Mouse (Mus musculus): Measurements from ENCODE around the gene Rassf2. TPM values are rescaled to one million over a fixed set of nuclear protein-coding genes. Genes with fewer than 3 reads are reported as not detected.

The Rassf2 gene
- polyA plus RNA-seq, 1 experiment from 2014 or later = 3.2 TPM

- CTCF ChIA-PET = interaction anchor here (1.3 kb wide), 1 partner anchor 12 kb away, joined by 4 read pairs; no protein-coding TSS in a partner anchor
- POLR2A ChIA-PET = no interaction called here
- H3K27me3 ChIP-seq = no peaks in the 10 kb centered on the region
- no peak for TF ChIP-seq CTCF (IDR thresholded peaks at IDR 0.05)
- DNase-seq (ENCODE audit: low read depth, low spot score) = no peak
- in situ Hi-C loops (cut with MboI; ENCODE audit: low pct_unique_long_range_greater_than_20kb) = no loop called here
- ATAC-seq = no peak
These were observed 21.7 kb upstream of the Rassf2 start for GRCm38 (mm10) chr2:132051798-132052197.

- ChIA-PET POLR2A (no interaction called here), CTCF (no interaction called here)
- TF ChIP-seq CTCF (IDR thresholded peaks at IDR 0.05) = no peak
These were observed 19.9 kb upstream of the Rassf2 start for GRCm38 (mm10) chr2:132049921-132050320.

DNA sequence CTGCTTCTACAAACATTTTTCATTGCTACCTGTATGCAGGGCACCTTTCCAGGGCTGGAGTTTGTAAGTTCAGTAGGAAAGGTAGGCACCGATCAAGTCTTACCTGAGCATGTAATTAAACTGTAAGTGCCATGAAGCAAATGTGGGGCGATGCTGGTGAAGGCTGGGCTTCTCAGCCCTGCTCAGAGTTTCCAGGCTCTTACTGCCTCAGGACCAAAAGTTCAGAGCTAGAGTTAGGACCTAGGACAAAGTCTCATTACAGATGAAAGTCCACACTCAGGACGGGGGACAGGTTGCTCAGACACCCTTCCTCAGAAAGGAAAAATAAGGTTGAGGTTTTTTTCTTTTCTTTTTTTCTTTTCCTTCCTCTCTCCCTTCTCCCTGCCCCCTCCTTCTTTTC lies 19.4 kb upstream of the Rassf2 start:
- H3K27me3 ChIP-seq = no peaks in the 10 kb centered on the region
- CTCF ChIA-PET = no interaction called here
- ATAC-seq (no peak), DNase-seq (ENCODE audit: low read depth, low spot score) (no peak)
- POLR2A ChIA-PET = no interaction called here
- TF ChIP-seq CTCF (IDR thresholded peaks at IDR 0.05) = no peak
- in situ Hi-C loops (cut with MboI; ENCODE audit: low pct_unique_long_range_greater_than_20kb) = no loop called here

More at GRCm38 (mm10) chr2:132049921-132050320, 19.9 kb upstream of the Rassf2 start:
- ATAC-seq (no peak), DNase-seq (ENCODE audit: low read depth, low spot score) (no peak)
- H3K27me3 ChIP-seq = no peaks in the 10 kb centered on the region
- in situ Hi-C loops (cut with MboI; ENCODE audit: low pct_unique_long_range_greater_than_20kb) = no loop called here

DNA sequence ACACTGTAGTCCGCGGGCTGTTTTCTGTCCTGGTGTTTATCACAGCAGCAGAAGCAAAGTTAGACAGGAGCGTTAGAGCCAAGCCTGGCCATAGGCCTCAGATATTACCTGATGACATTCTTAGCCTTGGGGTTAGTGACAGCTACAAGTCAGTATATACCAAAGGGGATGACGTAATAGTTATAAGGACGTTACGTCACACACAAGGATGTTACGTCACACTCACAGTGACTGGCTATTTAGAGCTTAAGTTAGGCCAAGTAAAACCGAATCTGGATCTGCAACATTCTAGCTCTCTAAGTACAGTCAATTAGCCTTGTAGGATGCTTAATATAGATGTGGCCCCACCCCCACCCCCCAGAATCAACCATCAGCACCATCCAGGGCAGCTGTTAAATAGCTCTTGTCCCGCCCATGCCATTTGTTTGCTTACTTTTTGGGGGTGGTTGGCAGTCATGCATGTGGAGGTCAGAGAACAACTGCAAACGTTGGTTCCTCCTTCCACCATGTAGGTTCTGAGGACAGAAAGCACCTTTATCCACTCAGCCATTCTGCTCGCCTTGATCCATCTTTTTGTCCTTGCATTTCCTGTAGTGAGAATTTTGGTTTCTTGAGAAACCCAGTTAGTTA lies 18.2 kb upstream of the Rassf2 start:
- DNase-seq (ENCODE audit: low read depth, low spot score) = no peak
- ChIA-PET POLR2A (no interaction called here), CTCF (no interaction called here)
- ATAC-seq = no peak
- TF ChIP-seq CTCF (IDR thresholded peaks at IDR 0.05) = no peak
- in situ Hi-C loops (cut with MboI; ENCODE audit: low pct_unique_long_range_greater_than_20kb) = no loop called here
- no peaks in the 10 kb centered on the region for H3K27me3 ChIP-seq

DNA sequence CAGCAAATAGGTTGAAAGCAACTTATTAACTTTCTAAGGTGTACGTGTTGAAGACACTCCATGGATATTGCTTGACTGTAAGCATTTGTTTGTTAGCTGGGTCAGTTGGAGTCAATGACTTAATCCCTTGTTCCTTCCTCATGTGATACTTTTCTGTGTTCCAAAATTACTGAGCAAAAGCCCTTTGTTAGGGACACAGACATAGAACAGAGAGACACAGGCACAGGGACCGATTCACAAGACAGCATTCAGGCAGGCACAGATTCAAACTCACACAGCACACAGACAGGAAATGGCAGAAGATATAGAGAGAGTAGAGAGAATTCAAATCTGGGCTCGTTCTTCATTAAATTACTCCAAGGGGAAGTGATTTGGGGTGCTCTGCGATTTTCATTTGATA lies 17.3 kb upstream of the Rassf2 start:
- ATAC-seq (no peak), DNase-seq (ENCODE audit: low read depth, low spot score) (no peak)
- in situ Hi-C loops (cut with MboI; ENCODE audit: low pct_unique_long_range_greater_than_20kb) = no loop called here
- TF ChIP-seq CTCF (IDR thresholded peaks at IDR 0.05) = no peak
- H3K27me3 ChIP-seq = no peaks in the 10 kb centered on the region
- POLR2A ChIA-PET = no interaction called here
- CTCF ChIA-PET = no interaction called here

- CTCF ChIA-PET = no interaction called here
- POLR2A ChIA-PET = no interaction called here
- in situ Hi-C loops (cut with MboI; ENCODE audit: low pct_unique_long_range_greater_than_20kb) = no loop called here
These were observed 16.6 kb upstream of the Rassf2 start for GRCm38 (mm10) chr2:132046659-132047058.

DNA sequence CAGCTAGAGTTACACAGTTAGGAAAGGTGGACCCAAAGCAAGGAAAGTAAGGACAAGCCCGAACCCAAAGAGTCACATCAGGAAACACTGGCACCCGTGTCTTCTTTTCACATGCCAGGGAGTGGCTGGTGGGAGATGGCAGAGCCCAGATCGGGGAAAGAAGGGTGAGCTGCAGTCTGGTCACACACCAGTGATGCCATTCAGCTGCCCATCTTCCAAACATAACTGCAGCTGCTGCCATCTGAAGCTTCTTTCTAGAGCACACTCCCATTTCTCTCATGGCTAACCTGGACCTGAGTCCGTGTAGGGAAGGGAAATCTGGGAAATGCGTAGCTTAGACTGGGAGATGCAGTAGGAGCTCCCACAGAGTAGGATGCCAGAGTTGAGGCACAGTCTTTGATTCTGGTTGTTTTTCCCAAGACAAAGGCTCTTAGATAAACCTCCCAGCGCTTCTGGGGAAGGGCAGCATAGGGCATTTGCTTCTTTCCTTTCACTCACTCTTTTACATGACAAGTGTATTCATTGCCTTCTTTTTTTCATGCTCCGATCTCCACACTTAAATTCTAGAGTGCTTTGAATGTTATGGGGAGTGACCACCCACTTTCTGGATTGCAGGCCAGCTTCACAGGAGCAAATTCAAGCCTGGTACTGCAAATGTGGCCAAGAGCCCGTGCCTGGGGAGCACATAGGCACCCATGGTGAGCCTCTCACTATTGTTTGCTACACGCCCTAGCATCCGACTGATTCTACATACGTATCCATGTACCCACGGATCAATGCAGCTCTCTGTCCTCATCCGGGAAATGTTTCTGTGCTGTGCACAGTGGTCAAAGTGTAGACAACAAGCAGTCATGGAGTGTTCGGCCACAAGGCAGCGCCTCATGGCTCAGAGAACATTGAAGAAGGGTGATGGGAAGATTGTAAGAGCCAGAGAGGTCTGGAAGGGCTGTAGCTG lies 14.5 kb upstream of the Rassf2 start:
- DNase-seq (ENCODE audit: low read depth, low spot score) (no peak), ATAC-seq (no peak)
- in situ Hi-C loops (cut with MboI; ENCODE audit: low pct_unique_long_range_greater_than_20kb) = no loop called here
- ChIA-PET CTCF (no interaction called here), POLR2A (interaction anchor here (1.1 kb wide), 1 partner anchor 11 kb away, joined by 3 read pairs; no protein-coding TSS in a partner anchor)
- no peaks in the 10 kb centered on the region for H3K27me3 ChIP-seq
- TF ChIP-seq CTCF (IDR thresholded peaks at IDR 0.05) = no peak

More at GRCm38 (mm10) chr2:132046659-132047058, 16.6 kb upstream of the Rassf2 start:
- H3K27me3 ChIP-seq = no peaks in the 10 kb centered on the region
- TF ChIP-seq CTCF (IDR thresholded peaks at IDR 0.05) = no peak
- ATAC-seq = no peak
- no peak for DNase-seq (ENCODE audit: low read depth, low spot score)

- POLR2A ChIA-PET = interaction anchor here (1.1 kb wide), 1 partner anchor 10 kb away, joined by 3 read pairs; no protein-coding TSS in a partner anchor
These were observed 13.1 kb upstream of the Rassf2 start for GRCm38 (mm10) chr2:132043101-132043621.

DNA sequence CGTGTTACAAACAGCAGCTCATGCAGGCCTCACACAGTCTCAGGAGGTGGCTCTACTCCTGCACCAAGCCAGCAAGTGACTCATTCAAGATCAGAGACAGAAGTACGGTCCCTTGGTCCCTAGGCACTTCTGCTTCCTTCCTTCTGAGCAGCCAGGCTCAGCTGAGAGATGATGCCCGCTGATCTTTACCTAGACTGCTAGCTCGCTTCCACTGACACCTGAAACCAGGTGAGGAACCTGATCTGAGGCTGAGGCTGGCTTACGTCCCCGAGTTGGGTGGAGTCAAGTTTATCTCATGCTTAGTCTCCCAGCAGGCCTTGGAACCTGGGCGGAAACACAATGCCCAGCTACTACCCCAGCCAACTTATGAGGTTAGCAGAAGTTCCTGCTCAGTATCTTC lies 9.8 kb upstream of the Rassf2 start:
- ChIA-PET CTCF (interaction anchor here (1.6 kb wide), 1 partner anchor 11 kb away, joined by 4 read pairs; no protein-coding TSS in a partner anchor), POLR2A (no interaction called here)
- TF ChIP-seq CTCF (IDR thresholded peaks at IDR 0.05) = no peak
- ATAC-seq (no peak), DNase-seq (ENCODE audit: low read depth, low spot score) (no peak)
- in situ Hi-C loops (cut with MboI; ENCODE audit: low pct_unique_long_range_greater_than_20kb) = no loop called here
- no peaks in the 10 kb centered on the region for H3K27me3 ChIP-seq

More at GRCm38 (mm10) chr2:132043101-132043621, 13.1 kb upstream of the Rassf2 start:
- TF ChIP-seq CTCF (IDR thresholded peaks at IDR 0.05) = no peak
- DNase-seq (ENCODE audit: low read depth, low spot score) (no peak), ATAC-seq (no peak)
- CTCF ChIA-PET = interaction anchor here (1.0 kb wide), 1 partner anchor 17 kb away, joined by 3 read pairs; no protein-coding TSS in a partner anchor
- H3K27me3 ChIP-seq = no peaks in the 10 kb centered on the region
- in situ Hi-C loops (cut with MboI; ENCODE audit: low pct_unique_long_range_greater_than_20kb) = no loop called here

DNA sequence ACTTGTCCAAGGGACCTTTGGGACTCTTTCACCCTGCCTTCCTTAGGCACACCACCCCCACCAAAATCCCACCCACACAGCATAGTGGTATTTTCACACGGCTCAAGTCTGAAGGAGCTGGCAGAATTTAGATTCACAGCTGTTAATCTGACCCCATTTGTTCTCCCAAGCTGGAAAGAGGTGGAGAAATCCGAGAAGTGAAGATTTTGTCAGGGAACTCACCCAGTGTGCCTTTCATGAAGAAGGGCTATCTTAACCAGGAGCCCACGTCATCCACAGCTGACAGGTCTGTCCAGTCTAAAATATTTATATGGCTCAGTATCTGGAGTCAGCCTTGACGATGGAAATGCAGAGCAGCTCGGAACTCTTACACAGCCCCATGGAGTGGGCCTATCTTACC lies 6.3 kb upstream of the Rassf2 start:
- ATAC-seq (no peak), DNase-seq (ENCODE audit: low read depth, low spot score) (no peak)
- ChIA-PET CTCF (no interaction called here), POLR2A (no interaction called here)
- in situ Hi-C loops (cut with MboI; ENCODE audit: low pct_unique_long_range_greater_than_20kb) = no loop called here
- H3K27me3 ChIP-seq = no peaks in the 10 kb centered on the region
- TF ChIP-seq CTCF (IDR thresholded peaks at IDR 0.05) = no peak

GRCm38 (mm10) chr2:132035470-132035835 lies 5.4 kb upstream of the Rassf2 start:
- in situ Hi-C loops (cut with MboI; ENCODE audit: low pct_unique_long_range_greater_than_20kb) = no loop called here
- ATAC-seq = no peak
- POLR2A ChIA-PET = no interaction called here

More at GRCm38 (mm10) chr2:132035470-132035835, 5.4 kb upstream of the Rassf2 start:
- CTCF ChIA-PET = no interaction called here
- no peak for DNase-seq (ENCODE audit: low read depth, low spot score)
- no peak for TF ChIP-seq CTCF (IDR thresholded peaks at IDR 0.05)
- no peaks in the 10 kb centered on the region for H3K27me3 ChIP-seq

Data from Patski (cell line).